Mouse (Mus musculus): ENCODE measurements around the gene Olfr66. TPM values are rescaled to one million over a fixed set of nuclear protein-coding genes. Genes with fewer than 3 reads are reported as not detected.

Olfr66 gene
- not detected for total RNA-seq (2023)

DNA sequence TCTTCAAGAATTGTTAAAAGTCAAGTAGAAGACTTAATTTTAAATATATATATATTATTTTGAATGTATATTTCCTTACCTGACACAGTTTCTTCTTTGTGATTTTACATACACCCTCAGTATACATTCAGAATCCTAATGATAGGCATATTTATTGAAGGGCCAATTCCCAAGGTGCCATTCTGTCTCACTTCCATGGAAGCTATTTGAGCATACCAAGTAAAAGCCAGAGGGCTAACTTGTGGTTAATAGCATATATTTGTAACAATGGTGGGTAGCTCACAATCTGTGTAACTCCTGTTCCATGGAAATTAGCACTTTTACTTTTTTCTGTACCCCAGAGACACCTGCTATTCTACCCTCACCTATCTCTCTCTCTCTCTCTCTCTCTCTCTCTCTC is at the start of gene Olfr66:
Gene Olfr66, minus strand, starts transcription at position 101 of the 400 bp plus-strand sequence.

DNA sequence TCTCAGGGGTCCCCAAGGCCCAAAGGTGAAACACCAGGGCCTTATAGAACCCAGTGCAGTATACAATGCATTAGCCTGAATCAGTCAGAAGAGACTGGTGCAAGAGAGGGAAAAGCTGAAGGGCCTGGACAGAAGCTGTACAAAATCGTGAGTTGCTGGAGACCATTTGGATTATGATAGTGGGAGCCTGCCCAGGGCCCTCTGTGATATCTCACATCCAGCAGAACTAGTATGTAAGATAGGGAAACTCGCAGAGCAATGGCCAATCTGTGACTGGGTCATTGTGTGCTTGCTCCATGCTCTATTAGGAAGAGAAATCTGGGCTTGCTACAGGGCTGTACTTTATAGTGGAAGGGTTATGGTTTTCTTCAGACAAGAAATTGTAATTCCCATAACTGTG is 48.2 kb upstream of the Olfr66 start, which contains the start of gene Olfr632:
Gene Olfr632, plus strand, starts transcription at position 84 of the 400 bp plus-strand sequence.

DNA sequence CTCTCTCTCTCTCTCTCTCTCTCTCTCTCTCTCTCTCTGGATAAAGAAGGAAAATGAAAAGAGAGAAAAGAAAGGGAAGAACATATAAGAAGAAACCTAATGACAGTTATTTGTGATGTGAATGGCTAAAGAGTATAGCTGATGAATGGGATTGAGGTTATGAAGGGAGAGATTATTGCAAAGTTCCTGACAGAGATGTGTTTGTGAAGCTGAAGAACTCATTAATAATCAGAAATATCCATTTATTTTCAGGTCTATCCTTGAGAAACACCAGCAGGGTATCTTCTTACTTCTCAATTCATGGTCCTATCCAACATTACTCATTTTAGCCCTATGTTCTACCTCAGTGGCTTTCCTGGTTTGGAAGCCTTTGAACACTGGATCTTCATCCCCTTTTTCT is 42.5 kb upstream of the Olfr66 start, which contains the start of gene Olfr631:
Gene Olfr631, plus strand, starts transcription at position 301 of the 400 bp plus-strand sequence.

DNA sequence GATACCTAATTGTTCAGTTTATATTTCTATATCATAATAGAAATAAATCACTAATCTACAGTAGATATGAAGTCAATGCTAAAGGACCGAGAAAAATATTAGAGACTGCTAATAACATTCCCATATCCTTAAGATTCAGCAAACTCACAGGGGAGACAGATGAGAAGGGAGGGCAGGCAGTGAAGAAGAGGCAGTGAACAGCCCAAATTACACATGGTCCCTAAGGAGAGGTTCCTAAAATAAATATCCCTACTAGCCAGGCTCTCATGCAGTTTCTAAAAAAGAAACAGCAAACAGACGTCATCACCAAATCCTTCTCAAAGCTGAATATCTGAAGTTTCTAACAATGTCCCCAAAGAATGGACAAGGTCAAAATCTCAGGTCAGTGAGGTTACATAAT is 17.1 kb upstream of the Olfr66 start, which contains the start of gene Olfr65:
Gene Olfr65, plus strand, starts transcription at position 301 of the 400 bp plus-strand sequence.

DNA sequence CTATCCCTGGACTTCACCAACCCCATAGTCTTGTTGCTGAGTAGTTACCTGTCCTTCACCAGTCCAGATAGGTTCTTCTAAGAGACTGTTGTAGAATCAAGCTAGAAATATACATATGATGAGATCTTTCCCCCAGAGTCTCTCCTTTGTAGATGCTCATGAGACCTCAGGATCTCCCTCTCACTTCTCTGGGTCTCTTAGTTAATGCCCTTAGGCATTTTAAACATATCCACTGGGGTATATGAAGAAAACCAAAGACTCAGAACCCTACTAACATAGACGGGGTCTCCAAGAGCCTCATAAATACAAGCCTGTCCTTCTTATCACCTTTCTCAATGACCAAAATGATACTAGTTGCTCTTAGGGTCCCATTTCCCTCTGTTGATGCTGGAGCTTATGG is 8.3 kb upstream of the Olfr66 start, which contains the start of gene Olfr64:
Gene Olfr64, minus strand, starts transcription at position 101 of the 400 bp plus-strand sequence.

DNA sequence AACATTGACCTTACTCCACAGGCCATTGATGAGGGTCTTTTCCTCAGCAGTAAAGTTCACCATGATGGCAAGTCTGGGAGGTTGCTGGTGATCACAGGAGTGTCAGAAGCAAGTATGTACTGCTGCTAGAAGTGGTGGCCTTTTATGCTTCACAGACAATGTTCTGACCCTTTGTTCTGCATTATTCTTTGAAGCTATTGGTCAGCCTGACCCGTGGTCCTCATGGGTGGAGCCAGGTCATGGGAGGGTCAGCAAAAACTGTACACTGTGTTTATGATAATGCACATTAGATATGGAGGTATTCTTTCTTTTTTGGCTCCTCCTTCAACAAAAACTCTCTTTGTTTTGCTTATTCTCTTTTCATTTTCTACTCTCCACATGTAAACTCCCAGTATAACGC is 33.0 kb downstream of the Olfr66 start, which contains the start of gene Hbb-y:
Gene Hbb-y, minus strand, starts transcription at position 127 of the 400 bp plus-strand sequence.

DNA sequence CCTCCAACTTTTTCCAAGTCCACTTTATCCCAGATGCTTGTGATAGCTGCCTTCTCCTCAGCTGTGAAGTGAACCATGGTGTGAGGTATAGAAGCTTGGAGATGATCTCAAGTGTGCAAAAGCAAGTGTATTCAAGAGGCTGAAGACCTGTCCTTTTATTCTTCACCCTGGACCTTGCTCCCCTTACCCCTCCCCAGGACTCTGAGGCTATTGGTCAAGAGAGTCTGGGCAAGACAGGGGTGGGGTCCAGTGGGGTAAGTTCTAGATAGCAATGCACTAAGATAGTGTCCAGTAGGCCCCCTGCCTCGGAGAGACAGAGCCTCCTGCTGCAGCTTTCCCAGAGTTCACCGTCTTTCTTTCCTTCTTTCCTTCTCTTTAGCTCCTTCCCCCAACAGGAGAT is 43.0 kb downstream of the Olfr66 start, which contains the start of gene Hbb-bh1:
Gene Hbb-bh1, minus strand, starts transcription at position 131 of the 400 bp plus-strand sequence.

DNA sequence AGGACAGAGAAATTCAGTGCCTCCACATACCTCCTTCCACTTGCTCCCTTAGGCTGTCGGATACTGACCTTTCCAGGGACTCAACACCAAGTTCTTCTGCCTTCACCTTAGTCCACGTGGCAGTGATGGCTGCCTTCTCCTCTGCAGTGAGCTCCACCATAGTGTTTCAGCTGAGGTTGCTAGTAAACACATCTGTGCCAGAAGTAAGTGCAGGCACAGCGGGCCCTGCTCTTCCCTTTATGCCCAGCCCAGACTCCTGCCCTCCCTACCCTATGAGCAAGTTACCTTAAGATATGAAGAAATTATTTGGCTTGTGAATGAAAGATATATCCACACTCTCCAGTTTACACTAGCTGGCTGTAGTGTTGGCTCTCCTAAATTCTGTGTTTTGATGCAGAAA is 45.8 kb downstream of the Olfr66 start, which contains the start of gene Hbb-bh2:
Gene Hbb-bh2, minus strand, starts transcription at position 253 of the 400 bp plus-strand sequence.

Other genes with a start within 250 kb of the Olfr66 start
- gene Olfr622, start 243.6 kb downstream of the Olfr66 start, total RNA-seq (2023) = not detected
- gene Olfr623, start 222.6 kb downstream of the Olfr66 start, total RNA-seq (2023) = not detected
- gene Olfr624, start 215.1 kb downstream of the Olfr66 start, total RNA-seq (2023) = not detected
- not detected for gene Olfr625-ps1, start 203.5 kb downstream of the Olfr66 start, total RNA-seq (2023)
- not detected for gene Olfr243, start 171.6 kb downstream of the Olfr66 start, total RNA-seq (2023)
- not detected for gene Olfr628, start 155.9 kb downstream of the Olfr66 start, total RNA-seq (2023)
- gene Olfr629, start 141.3 kb downstream of the Olfr66 start, total RNA-seq (2023) = not detected
- gene Olfr630, start 128.9 kb downstream of the Olfr66 start, total RNA-seq (2023) = not detected
- gene Olfr69, start 114.7 kb downstream of the Olfr66 start, total RNA-seq (2023) = not detected
- gene Olfr68, start 106.6 kb downstream of the Olfr66 start, total RNA-seq (2023) = not detected
- gene Olfr67, start 94.4 kb downstream of the Olfr66 start, total RNA-seq (2023) = not detected
- 328 TPM for gene Hbb-bt, start 72.3 kb downstream of the Olfr66 start, total RNA-seq (2023)
- 2,192 TPM for gene Hbb-bs, start 58.2 kb downstream of the Olfr66 start, total RNA-seq (2023)
- not detected for gene Hbb-bh2, start 45.7 kb downstream of the Olfr66 start, total RNA-seq (2023)
- not detected for gene Hbb-bh1, start 43.1 kb downstream of the Olfr66 start, total RNA-seq (2023)
- gene Hbb-y, start 33.0 kb downstream of the Olfr66 start, total RNA-seq (2023) = not detected
- not detected for gene Olfr64, start 8.2 kb upstream of the Olfr66 start, total RNA-seq (2023)
- gene Olfr65, start 17.2 kb upstream of the Olfr66 start, total RNA-seq (2023) = not detected
- not detected for gene Olfr631, start 42.6 kb upstream of the Olfr66 start, total RNA-seq (2023)
- not detected for gene Olfr632, start 48.1 kb upstream of the Olfr66 start, total RNA-seq (2023)
- not detected for gene Olfr633, start 58.2 kb upstream of the Olfr66 start, total RNA-seq (2023)
- not detected for gene Olfr635, start 84.9 kb upstream of the Olfr66 start, total RNA-seq (2023)
- not detected for gene Olfr638, start 112.5 kb upstream of the Olfr66 start, total RNA-seq (2023)
- not detected for gene Olfr639, start 131.1 kb upstream of the Olfr66 start, total RNA-seq (2023)
- gene Olfr640, start 139.3 kb upstream of the Olfr66 start, total RNA-seq (2023) = not detected
- not detected for gene Olfr641, start 149.2 kb upstream of the Olfr66 start, total RNA-seq (2023)
- gene Olfr642, start 166.4 kb upstream of the Olfr66 start, total RNA-seq (2023) = not detected
- gene 4930516K23Rik, start 175.2 kb upstream of the Olfr66 start, total RNA-seq (2023) = not detected
- not detected for gene Olfr644, start 185.6 kb upstream of the Olfr66 start, total RNA-seq (2023)
- gene Olfr645, start 199.2 kb upstream of the Olfr66 start, total RNA-seq (2023) = not detected
- gene Olfr646, start 218.6 kb upstream of the Olfr66 start, total RNA-seq (2023) = not detected
- gene Ubqln5, start 243.6 kb upstream of the Olfr66 start, total RNA-seq (2023) = not detected

Measured in CD8-positive naive resting alpha-beta T cell, adult 57 days (primary cell).